In the genomic region with DNA sequence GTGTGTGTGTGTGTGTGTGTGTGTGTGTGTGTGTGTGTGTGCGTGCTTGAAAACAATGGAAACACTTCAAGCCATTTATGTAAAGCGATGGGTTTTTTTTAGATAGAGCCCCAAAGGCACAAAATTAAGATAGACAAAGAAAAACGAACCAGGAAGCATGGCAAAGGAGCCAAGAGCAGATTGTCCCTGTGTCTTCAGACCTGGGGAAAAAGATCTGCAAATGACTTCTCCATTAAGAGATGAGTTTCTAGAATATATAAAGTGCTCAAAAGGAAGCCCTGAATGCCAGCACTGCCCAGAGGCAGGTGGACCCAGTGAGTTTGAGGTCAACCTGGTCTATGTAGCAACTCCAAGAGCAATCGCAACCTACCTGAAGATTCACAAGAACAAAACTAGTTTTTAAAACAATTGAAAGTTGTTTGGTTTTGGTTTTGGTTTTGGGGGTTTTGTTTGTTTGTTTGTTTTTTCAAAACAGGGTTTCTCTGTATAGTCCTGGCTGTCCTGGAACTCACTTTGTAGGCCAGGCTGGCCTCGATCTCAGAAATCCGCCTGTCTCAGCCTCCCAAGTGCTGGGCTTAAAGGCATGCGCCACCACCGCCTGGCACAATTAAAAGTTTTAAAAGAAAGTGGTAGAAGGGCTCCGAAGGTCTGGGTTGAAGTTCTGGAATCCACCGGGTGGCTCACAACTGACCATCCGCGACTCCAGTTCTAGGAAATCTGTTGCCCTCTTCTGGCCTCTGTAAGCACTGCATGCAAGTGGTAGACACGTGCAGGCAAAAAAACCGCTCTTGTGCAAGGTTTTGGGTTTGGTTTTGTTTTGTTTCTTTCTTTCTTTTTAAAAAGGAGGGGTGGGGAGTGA, we compare ENCODE assay signal across 8 mouse cellular contexts. TPM values are rescaled to one million over a fixed set of nuclear protein-coding genes. Genes with fewer than 3 reads are reported as not detected.
DNase-seq lines count a peak whose midpoint lies in the region; ATAC-seq and TF ChIP-seq lines count a peak whose summit lies in the region.
"Had no signal": no experiment of that assay in that cellular context is flagged by ENCODE, and none has a peak within 500 bp of the region (broad histone marks: within the 10 kb centered on the region; RNA-seq: fewer than 3 reads in every experiment).

No protein-coding gene starts in this region.

- no peak overlapping the region for H3K9ac ChIP-seq in intestine, embryonic 14.5 days (ENCODE audit: low read length)
- no peak overlapping the region for H3K9ac ChIP-seq in intestine, embryonic 15.5 days
- H3K9ac ChIP-seq in ES-Bruce4 (ENCODE audit: low read depth, poor library complexity, severe bottlenecking) = no peak overlapping the region
- H3K9ac ChIP-seq in limb, embryonic 11.5 days (ENCODE audit: low read length) = no peak overlapping the region
- H3K9ac ChIP-seq: liver, embryonic 15.5 days had no signal

- no peak for TF ChIP-seq EP300 in ES-Bruce4 (IDR thresholded peaks at IDR 0.05; ENCODE audit: insufficient read depth, low read depth, low read length)

- TF ChIP-seq POLR2A in ES-Bruce4 (IDR thresholded peaks at IDR 0.05; ENCODE audit: insufficient read depth, low read length) = no peak

- 64% methylated on average over 14 of the region's 14 CpGs for WGBS in intestine, embryonic 14.5 days
- 69% methylated on average over 14 of the region's 14 CpGs for WGBS in intestine, embryonic 15.5 days
- 68% methylated on average over 14 of the region's 14 CpGs for WGBS in limb, embryonic 11.5 days

- H3K36me3 ChIP-seq in intestine, embryonic 14.5 days (ENCODE audit: control insufficient read depth, insufficient read depth, low read length) = no peaks in the 10 kb centered on the region
- H3K36me3 ChIP-seq in intestine, embryonic 15.5 days = 0 out of 2 replicates have a peak, but pooled peaks cover 3% of the 10 kb centered on the region
- no peaks in the 10 kb centered on the region for H3K36me3 ChIP-seq in ES-Bruce4 (ENCODE audit: control insufficient read depth, insufficient read depth, low read length, poor library complexity, severe bottlenecking)
- H3K36me3 ChIP-seq in limb, embryonic 11.5 days (ENCODE audit: control insufficient read depth, insufficient read depth, low read length) = no peaks in the 10 kb centered on the region

- H3K4me1 ChIP-seq in intestine, embryonic 14.5 days (replicated peaks; ENCODE audit: control insufficient read depth, insufficient read depth, low read length) = no peaks in the 10 kb centered on the region
- H3K4me1 ChIP-seq in intestine, embryonic 15.5 days (replicated peaks) = 0 out of 2 replicates have a peak, but pooled peaks cover 2% of the 10 kb centered on the region
- H3K4me1 ChIP-seq in ES-Bruce4 (ENCODE audit: control insufficient read depth, insufficient read depth, low read length) = no peaks in the 10 kb centered on the region
- no peaks in the 10 kb centered on the region for H3K4me1 ChIP-seq in limb, embryonic 11.5 days (ENCODE audit: control insufficient read depth, insufficient read depth, low read length)

- no peak overlapping the region for H3K4me3 ChIP-seq in intestine, embryonic 14.5 days (ENCODE audit: low read depth, low read length)
- no peak overlapping the region for H3K4me3 ChIP-seq in intestine, embryonic 15.5 days (replicated peaks)
- no peak overlapping the region for H3K4me3 ChIP-seq in ES-Bruce4 (ENCODE audit: low read depth, low read length)
- no peak overlapping the region for H3K4me3 ChIP-seq in limb, embryonic 11.5 days (ENCODE audit: low read depth, low read length)
- H3K4me3 ChIP-seq: liver, embryonic 15.5 days had no signal

- H3K27me3 ChIP-seq in intestine, embryonic 14.5 days (replicated peaks; ENCODE audit: control insufficient read depth, insufficient read depth, low read length) = no peaks in the 10 kb centered on the region
- H3K27me3 ChIP-seq in intestine, embryonic 15.5 days (replicated peaks) = no peaks in the 10 kb centered on the region
- H3K27me3 ChIP-seq in ES-Bruce4 (ENCODE audit: control insufficient read depth, insufficient read depth, low read length, poor library complexity, severe bottlenecking) = no peaks in the 10 kb centered on the region
- no peaks in the 10 kb centered on the region for H3K27me3 ChIP-seq in limb, embryonic 11.5 days (ENCODE audit: control insufficient read depth, insufficient read depth, low read length)
- H3K27me3 ChIP-seq: liver, embryonic 15.5 days had no signal

- no peak overlapping the region for H3K4me2 ChIP-seq in intestine, embryonic 14.5 days (ENCODE audit: low read length)
- H3K4me2 ChIP-seq in intestine, embryonic 15.5 days (replicated peaks) = no peak overlapping the region
- no peak overlapping the region for H3K4me2 ChIP-seq in limb, embryonic 11.5 days (ENCODE audit: low read depth, severe bottlenecking)
- H3K4me2 ChIP-seq: liver, embryonic 15.5 days had no signal

- TF ChIP-seq CTCF in ES-Bruce4 (IDR thresholded peaks at IDR 0.05; ENCODE audit: low read depth, low read length) = peak; percentile 68

- H3K9me3 ChIP-seq in intestine, embryonic 14.5 days (ENCODE audit: control insufficient read depth, low read length) = no peaks in the 10 kb centered on the region
- no peaks in the 10 kb centered on the region for H3K9me3 ChIP-seq in intestine, embryonic 15.5 days
- no peaks in the 10 kb centered on the region for H3K9me3 ChIP-seq in ES-Bruce4 (replicated peaks; ENCODE audit: control insufficient read depth, insufficient read depth, low read length, poor library complexity, severe bottlenecking)
- H3K9me3 ChIP-seq in limb, embryonic 11.5 days (ENCODE audit: control insufficient read depth, low read length) = no peaks in the 10 kb centered on the region
- H3K9me3 ChIP-seq: liver, embryonic 15.5 days had no signal

- no peak for ATAC-seq in intestine, embryonic 14.5 days (replicated peaks; ENCODE audit: low FRiP score, low TSS enrichment, low read depth)
- no peak for ATAC-seq in intestine, embryonic 15.5 days
- no peak for ATAC-seq in limb, embryonic 11.5 days (ENCODE audit: insufficient number of reproducible peaks, low FRiP score, low TSS enrichment, low read depth)

- peak; percentile 59 for DNase-seq in intestine, embryonic 14.5 days (ENCODE audit: low spot score)
- peak; percentile 85 for DNase-seq in 416B (ENCODE audit: low read depth)
- peak; percentile 71 for DNase-seq in embryo, embryonic 10 days (ENCODE audit: low spot score)
- DNase-seq in limb, embryonic 11.5 days (ENCODE audit: low spot score) = peak; percentile 72
- peak; percentile 73 for DNase-seq in testis, postnatal 10 days (ENCODE audit: low spot score)

- no peak overlapping the region for H3K27ac ChIP-seq in intestine, embryonic 14.5 days (ENCODE audit: low read depth)
- no peak overlapping the region for H3K27ac ChIP-seq in intestine, embryonic 15.5 days
- H3K27ac ChIP-seq in ES-Bruce4 (ENCODE audit: insufficient read depth, low read length) = no peak overlapping the region
- H3K27ac ChIP-seq in limb, embryonic 11.5 days (replicated peaks; ENCODE audit: low read depth, low read length) = no peak overlapping the region
- H3K27ac ChIP-seq: liver, embryonic 15.5 days had no signal

RNA-seq across cellular contexts. Expression of gene Mdm2, which starts 28.3 kb away (rescaled TPM):
- polyA plus RNA-seq in intestine, embryonic 14.5 days (2014; fragmentation: Nextera tagmentation; extraction: Ambion mirVana) = 39.7 and 46.7 TPM in 2 replicates
- polyA plus RNA-seq in intestine, embryonic 15.5 days (2015; fragmentation: Nextera tagmentation; extraction: Ambion mirVana) = 34.0 and 35.1 TPM in 2 replicates
- polyA plus RNA-seq in ES-Bruce4 (2011; ENCODE audit: insufficient read depth, insufficient read length, low read depth, missing spikeins) = 325 and 334 TPM in 2 replicates
- polyA plus RNA-seq in limb, embryonic 11.5 days (2014; fragmentation: Nextera tagmentation; extraction: Ambion mirVana) = 63.1 and 66.3 TPM in 2 replicates

RNA-seq across cellular contexts. Expression of gene Cpm, which starts 52.9 kb away (rescaled TPM):
- 66.6 and 85.8 TPM in 2 replicates for polyA plus RNA-seq in intestine, embryonic 14.5 days (2014; fragmentation: Nextera tagmentation; extraction: Ambion mirVana)
- polyA plus RNA-seq in intestine, embryonic 15.5 days (2015; fragmentation: Nextera tagmentation; extraction: Ambion mirVana) = 44.4 and 50.7 TPM in 2 replicates
- 6.7 and 7.0 TPM in 2 replicates for polyA plus RNA-seq in ES-Bruce4 (2011; ENCODE audit: insufficient read depth, insufficient read length, low read depth, missing spikeins)
- 38.3 and 45.1 TPM in 2 replicates for polyA plus RNA-seq in limb, embryonic 11.5 days (2014; fragmentation: Nextera tagmentation; extraction: Ambion mirVana)
